Mouse (Mus musculus) E14TG2a.4 (cell line): ENCODE measurements around the gene Fbxo3.

Experiments
- CTCF ChIP-seq: conservative IDR thresholded peaks from 2 replicates; pipeline ENCODE4 v1.5.1; 2014; ENCODE audit warnings: low read length
- NANOG ChIP-seq: IDR thresholded peaks from 2 replicates; pipeline ENCODE4 v1.6.1; 2014; ENCODE audit warnings: borderline replicate concordance, low read length, mixed read lengths

DNA sequence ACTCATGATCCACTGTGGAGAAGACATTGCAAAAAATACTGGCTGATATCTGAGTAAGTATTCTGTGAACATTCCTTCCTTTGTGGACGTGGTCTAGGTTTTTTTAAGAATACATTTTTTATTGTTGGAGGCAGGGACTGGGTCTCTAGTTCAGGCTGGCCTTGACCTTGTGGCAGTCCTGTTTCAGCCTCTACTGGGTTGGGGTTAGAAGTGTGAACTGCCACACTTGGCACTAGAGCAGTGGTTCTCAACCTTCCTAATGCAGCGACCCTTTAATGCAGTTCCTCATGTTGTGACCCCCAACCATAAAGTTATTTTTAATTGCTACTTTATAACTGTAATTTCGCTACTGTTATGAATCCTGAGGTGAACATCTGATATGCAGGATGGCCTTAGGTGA is 2.9 kb downstream of the Fbxo3 start:
- no peak for TF ChIP-seq CTCF
- TF ChIP-seq NANOG = no peak
